Mouse (Mus musculus) frontal cortex, postnatal 14 days (tissue): ENCODE data around the gene Sox8.

Source experiments
- DNase-seq, 2 experiments: peaks; one replicate each; pipeline ENCODE4 v3.0.0; 2022; ENCODE audit warnings: low spot score in 2 of 2

Sox8 gene

DNA sequence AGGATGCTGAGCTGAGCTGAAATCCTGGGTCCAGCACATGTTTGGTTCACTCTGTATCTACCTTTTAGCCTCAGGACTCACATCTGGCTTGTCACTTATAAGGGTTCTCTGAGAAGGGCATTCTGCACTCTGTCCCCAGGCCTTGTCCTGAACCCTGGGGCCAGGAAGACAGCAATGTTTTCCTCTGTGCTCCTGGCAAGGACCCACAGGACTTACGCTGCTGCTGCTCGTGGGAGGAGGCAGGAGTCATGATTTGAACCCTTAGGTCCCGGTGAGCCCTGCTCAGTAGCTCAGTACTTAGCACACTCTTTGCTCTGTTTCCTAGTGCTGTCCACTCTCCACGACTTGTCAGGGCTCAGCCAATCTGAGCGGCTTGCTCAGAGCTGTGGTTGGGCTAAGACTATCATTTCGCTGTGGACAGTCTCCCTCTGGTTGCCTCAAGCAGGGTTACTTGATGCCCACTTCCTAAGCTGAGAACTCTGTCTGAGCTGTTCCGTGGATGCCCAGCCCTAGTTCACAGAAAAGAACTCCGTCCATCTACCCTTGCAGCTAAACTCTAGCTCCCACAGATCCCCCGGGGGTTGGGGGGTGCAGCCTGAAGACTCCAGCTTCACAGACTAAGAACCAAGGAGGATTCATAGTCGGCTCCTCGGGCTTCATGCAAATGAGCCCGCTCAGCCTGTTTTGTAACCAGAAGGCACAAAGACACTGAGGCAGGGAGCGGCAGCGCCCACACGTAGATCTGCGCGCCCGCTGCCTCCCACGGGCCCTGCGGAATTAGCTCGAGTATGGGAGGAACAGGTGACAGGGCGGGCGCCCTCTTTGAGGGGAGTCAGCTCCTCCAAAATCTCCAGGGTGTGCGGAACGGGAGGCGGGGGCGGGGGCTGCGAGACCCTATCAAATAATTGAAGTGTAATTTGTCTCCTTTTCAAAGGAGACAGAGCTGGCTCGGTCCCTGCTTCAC is 14.5 kb downstream of the Sox8 start:
- DNase-seq = peak; percentile 82 to 84

DNA sequence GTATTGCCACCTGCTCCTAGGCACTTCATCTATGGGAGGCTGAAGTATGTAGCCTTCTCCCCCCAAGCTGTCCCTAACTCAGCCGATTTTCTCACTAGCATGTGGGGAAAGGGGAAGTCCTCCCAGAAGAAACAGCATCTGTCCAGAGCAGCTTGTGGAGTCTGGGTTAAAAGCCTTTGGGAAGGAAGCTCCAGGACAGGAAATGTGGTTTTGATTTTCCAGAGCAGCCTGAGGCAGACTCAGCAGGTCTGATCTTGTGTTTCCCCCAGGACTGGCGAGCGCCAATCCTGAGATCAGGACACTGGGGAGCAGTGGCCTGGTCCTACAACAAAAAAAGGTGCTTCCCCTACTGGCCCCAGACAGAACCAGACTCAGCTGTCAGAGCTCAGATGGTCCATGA is 15.3 kb downstream of the Sox8 start:
- no peak for DNase-seq

DNA sequence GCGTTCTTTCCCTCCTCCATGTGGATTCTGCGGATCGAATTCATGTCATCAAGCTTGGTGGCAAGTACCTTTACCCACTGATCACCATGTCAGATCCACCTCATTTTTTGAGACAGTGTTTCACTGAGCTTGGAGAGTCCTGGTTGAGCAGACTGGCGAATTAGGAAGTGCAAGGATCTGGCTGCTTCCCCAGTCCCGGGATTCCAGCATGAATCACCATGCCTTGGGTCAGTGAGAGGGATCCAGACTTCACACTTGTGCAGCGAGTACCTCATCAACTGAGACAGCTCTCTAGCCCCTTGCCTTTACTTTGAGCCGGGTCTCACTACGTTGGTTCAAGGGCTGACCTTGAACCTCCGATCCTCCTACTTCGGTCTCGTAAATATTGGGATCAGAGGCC is 19.2 kb downstream of the Sox8 start:
- DNase-seq = no peak

DNA sequence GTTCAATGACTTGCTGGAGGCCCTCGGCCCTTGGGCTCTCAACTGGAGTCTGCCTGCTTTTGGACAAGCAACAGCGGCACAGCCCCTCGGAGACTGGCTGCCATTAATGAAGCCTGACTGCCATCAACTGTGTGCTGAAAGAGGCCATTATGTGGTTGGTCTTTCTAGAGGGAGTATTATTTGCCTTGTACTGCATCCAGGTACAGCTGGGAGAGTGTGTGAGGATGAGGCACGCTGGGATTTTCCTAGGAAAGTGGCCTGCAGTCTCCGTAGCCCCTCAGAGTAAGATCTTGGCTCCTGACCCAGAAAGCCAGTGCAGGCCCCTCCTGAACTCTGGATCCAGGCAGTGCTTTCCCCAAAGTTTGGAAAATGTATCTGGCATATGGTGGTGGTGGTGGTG is 20.5 kb downstream of the Sox8 start:
- no peak for DNase-seq

DNA sequence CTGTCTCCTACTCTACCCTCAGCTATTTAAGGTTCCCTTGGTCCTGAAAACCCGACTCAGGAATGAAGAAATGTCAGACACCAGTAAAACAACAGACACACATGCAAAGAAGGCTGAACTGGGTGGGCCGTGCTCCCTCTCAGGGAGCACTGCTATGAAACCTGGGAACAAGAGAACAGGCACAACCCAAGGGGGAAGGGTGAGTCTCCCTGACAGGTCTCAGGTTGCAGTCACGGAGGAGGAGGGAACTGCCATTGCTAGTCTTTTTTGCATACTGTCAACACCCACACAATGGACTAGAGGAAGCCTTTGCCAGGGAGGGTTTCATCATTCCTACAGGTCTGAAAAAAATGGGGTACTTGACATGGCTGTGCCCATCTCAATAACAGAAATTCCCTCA is 23.5 kb downstream of the Sox8 start:
- no peak for DNase-seq

DNA sequence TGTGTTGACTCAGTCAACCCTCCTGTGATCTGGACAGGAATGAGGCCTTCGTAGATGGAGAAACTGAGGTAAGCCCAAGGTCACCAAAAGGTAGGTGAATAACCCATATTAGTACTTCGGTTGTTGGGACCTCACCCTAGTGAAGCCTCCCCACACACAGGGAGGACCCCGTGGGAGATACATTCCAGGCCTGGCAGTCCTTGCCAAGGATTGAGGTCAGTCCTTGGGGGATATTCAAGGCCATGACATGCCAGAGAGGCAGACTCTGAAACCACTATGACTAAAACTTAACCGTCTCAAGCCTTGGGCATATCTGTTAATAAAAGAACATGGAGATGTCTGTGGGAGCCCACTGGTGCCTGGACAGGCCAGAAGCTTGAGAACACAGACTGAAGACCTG is 28.7 kb downstream of the Sox8 start:
- DNase-seq = no peak

DNA sequence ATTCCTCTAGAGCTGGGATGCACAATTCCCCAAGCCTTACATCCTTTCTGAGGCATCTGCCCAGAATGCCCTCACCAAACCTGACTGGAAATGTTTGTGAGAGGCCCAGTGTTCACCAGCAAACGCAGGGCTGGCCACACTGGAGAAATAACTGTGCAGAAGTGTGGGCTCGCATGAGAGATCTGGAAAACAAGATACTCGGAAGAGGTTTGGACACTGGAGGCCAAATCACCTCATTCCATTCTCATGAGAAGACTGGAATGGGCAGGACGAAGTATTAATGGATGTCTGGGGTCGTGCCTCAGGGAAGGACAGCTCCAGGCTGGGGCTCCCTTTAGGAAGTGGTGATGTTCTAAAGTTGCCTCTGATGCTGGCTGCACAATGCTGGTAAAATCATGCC is 29.8 kb downstream of the Sox8 start:
- DNase-seq = no peak

DNA sequence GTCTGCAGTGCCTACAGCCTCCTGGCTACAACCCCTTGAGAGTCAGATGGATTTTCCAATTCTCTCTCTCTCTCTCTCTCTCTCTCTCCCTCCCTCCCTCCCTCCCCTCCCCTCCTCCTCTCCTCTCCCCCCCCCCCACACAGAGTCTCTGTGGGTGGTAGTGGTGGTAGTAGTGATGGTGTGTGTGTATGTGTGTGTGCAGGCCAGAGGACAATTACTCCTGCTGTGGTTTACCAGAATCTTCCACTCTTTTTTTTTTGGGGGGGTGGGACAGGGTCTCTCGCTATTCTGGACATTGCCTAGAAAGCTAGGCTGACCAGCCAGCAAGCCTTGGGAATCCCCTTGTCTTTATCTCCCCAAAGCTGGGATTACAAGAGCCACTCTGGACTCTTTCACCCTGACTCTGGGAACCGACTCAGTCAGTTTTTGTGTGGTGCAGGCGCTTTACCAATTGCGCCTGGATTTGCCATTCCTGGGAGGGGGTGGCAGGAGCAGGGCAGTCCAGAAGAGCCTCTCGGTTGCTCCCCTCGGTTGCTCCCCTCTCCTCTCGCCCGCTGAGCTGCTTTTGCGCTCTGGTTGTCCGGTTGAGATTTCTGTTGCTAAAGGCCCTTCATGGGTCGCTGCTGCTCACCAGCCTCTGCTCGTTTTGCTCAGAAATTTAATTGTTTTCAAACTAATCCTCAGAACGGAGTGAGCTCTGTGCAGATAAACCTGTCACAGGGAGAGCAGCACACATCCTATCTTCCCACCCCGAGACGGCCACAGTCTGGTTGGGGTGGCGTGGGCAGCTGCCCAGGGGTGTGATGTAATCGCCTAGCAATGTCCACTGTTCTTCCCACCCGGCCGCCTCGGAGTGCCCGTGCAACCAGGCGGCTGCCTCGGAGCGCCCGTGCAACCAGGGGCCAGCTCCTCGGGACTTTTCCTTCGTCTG is 31.3 kb downstream of the Sox8 start:
- DNase-seq = no peak

DNA sequence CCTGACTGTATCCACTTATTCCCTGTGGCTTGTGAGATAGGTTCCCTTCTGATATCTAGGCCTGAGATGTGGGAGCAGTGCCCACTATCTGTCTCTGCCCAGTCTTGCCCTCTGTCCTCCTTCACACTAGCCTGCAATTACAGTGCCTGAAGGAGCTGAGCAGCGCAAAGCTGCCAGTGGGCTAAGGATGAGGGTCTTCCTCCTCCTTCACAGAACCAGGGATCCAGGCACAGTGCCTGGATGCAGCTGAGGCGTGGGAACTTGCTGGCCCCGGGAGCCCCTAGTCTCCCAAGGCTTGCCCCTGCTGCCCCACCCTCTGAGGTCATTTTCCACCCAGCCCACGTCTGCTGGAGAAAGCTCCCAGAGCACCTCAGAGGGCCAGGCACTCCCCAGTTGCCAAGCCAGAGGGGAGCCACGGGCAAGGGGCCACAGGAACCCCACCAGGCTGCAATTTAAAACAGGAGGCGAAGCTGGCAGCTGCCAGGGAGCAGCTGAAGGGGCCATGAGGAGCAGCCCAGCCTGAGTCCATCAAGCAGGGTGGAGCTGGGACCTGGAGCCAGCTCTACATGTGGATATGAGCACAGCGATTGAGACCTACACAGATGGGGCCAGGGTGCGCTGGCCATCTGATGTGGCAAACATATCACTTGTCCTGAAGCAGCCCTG is 40.0 kb downstream of the Sox8 start:
- DNase-seq = no peak

DNA sequence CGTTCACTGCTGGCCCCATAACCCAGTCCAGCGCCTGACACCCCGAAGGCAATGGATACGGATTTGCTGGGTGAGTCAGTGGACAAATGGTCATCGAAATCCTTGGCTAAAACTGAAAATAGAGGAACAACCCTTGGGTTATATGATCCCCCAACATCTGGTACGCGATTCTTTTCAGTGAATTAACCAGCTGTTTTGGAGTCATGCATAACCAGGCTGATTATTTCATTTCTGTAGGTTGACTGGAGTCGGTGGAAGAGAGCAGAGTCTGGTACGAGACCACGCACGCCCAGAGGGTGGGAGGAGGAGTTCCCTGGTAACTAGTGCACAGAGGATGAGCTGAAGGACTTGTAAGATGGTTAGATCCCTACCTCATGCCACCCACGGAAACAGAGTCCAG is 48.4 kb downstream of the Sox8 start:
- no peak for DNase-seq

DNA sequence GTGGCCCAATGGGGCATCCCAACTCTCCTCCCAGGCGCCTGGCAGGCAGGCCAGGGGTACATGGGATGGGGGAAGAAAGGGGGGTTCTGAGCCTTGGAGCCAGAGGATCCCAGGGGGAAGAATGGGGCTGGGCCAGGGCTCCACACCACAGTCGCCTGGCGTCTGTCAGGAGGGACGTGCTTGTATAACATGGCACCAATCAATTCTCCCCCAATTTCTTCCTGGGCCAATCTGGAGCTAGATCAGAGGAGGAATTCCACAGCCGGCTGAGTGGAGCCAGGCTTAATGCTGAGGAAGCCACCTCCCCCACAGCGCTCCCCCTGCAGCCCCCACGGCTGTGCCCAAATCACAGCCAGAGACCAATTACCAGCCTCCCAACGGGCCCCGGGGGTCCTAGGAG is 50.0 kb downstream of the Sox8 start:
- DNase-seq = no peak

DNA sequence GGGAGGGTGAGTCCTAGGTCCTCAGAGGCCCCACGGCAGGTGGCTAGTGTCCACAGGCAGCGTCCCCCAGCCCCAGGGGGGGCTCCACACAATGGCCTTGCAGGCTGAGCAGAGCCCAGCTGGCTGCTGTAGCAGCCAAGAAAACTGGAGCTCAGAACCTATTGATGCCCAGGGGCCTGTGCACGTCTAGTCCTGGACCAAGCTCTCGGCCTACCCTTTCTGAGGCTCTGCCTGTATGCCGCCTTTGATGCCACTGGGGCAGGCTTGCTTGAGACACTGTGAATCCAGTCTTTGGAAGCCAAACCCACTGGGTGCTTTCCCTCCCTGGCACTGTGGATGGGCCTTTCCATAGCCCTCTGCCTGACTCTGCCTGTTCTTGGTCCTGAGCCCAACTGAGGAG is 51.0 kb downstream of the Sox8 start:
- DNase-seq = peak in 1 of 2 experiments; percentile 50

DNA sequence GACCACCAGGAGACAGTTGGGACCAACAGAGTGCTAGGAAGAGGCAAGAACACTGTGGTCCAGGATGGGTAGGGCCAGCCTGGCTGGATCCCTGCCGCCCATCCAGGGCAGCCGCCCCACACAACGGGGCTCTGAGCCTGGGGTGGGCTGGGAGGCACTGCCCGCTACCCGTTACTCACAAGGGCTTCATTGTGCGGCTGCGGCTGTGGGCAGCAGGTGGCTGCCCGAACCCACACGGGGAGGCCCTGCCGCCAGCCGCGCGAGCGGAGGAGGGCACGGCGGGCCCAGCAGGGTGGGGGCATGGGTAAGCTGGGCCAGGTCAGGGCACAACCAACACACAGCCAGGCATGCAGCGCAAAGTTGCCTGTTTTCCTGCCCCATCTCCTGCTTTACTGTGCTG is 52.3 kb downstream of the Sox8 start:
- DNase-seq = peak; percentile 35 to 45

DNA sequence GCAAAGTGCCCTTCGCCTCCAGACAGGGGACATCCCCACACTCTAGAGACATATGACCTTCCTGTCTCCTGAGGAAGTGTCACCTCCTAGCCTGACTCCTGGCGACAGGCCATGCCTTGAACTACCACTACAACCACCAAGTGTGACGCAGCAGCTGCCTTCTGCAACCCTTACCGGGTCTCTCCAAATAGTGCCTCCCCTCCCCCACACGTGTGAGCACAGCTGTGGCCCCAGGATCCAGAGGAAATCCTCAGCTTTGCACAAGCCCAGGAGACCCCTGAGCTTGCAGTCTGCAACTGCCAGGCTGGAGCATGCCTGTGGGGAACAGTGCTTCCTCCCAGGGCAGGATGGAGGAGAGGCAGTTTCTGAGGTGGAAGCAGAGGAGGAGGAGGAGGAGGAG is 54.2 kb downstream of the Sox8 start:
- no peak for DNase-seq
